In genomic region chr12:102593699-102594098, GRCm38 (mm10) we compare ENCODE assay signal across 8 mouse cellular contexts. TPM values are rescaled to one million over a fixed set of nuclear protein-coding genes. Genes with fewer than 3 reads are reported as not detected.
A peak's percentile ranks its signal among the peaks of the same experiment; 100 is the strongest.
DNase-seq lines count a peak whose midpoint lies in the region; ATAC-seq and TF ChIP-seq lines count a peak whose summit lies in the region.

No protein-coding gene starts in this region.

- no peak overlapping the region for H3K27ac ChIP-seq in forebrain, embryonic 16.5 days (ENCODE audit: low read length)
- H3K27ac ChIP-seq in left cerebral cortex, adult 2 months = peak overlapping the region; percentile 45

- no peaks in the 10 kb centered on the region for H3K27me3 ChIP-seq in forebrain, embryonic 16.5 days (replicated peaks; ENCODE audit: control insufficient read depth, insufficient read depth, low read length)

- intact Hi-C loops in left cerebral cortex, adult 2 months (cut with DNase I) = no loop called here

- no peaks in the 10 kb centered on the region; the same call in 1 of the 2 replicates for H3K9me3 ChIP-seq in forebrain, embryonic 16.5 days (ENCODE audit: control insufficient read depth, low read length)

- no peak for TF ChIP-seq POLR2A in brain, embryonic 14.5 days (IDR thresholded peaks at IDR 0.05; ENCODE audit: borderline replicate concordance, extremely low read depth, insufficient read depth, insufficient read length, poor library complexity, severe bottlenecking)

- H3K36me3 ChIP-seq in forebrain, embryonic 16.5 days (ENCODE audit: control insufficient read depth, insufficient read depth) = no peaks in the 10 kb centered on the region

- 0 out of 2 replicates have a peak overlapping the region, but pooled peaks have one; percentile 1 for H3K9ac ChIP-seq in forebrain, embryonic 16.5 days (replicated peaks; ENCODE audit: low read depth, low read length)

- peak; percentile 57 for ATAC-seq in forebrain, embryonic 16.5 days

- WGBS in forebrain, embryonic 16.5 days = 32% methylated on average over 9 of the region's 9 CpGs

- TF ChIP-seq CTCF in brain, embryonic 14.5 days (IDR thresholded peaks at IDR 0.05; ENCODE audit: borderline replicate concordance, extremely low read depth, insufficient read depth, insufficient read length) = no peak
- TF ChIP-seq CTCF in left cerebral cortex, adult 2 months (IDR thresholded peaks at IDR 0.05) = no peak

- no peak overlapping the region for H3K4me3 ChIP-seq in forebrain, embryonic 16.5 days (replicated peaks; ENCODE audit: low read length)
- H3K4me3 ChIP-seq in left cerebral cortex, adult 2 months = no peak overlapping the region

- DNase-seq in left cerebral cortex, adult 18-20 months (ENCODE audit: low spot score in 2 of 2) = peak; percentile 72 to 75
- DNase-seq in left cerebral cortex, adult 11 months (ENCODE audit: low spot score) = no peak
- peak; percentile 80 for DNase-seq in brain, embryonic 14.5 days (ENCODE audit: low read depth)
- peak; percentile 63 to 66 for DNase-seq in left cerebral cortex, adult 2 months (ENCODE audit: extremely low spot score in 1 of 2, low spot score in 2 of 2)
- DNase-seq in spleen, postnatal 36 days (ENCODE audit: low spot score in 2 of 2) = no peak
- DNase-seq in natural killer cell, adult 2 months (ENCODE audit: low spot score in 2 of 2) = no peak
- no peak for DNase-seq in gastrocnemius, postnatal 25 days

- H3K4me1 ChIP-seq in forebrain, embryonic 16.5 days (replicated peaks; ENCODE audit: control insufficient read depth, insufficient read depth, low read length) = peaks cover 18% of the 10 kb centered on the region

- H3K4me2 ChIP-seq in forebrain, embryonic 16.5 days (ENCODE audit: low read length) = no peak overlapping the region

RNA-seq across cellular contexts. Expression of gene Chga, which starts 38.9 kb away (rescaled TPM):
- 100 to 1,000 TPM; 151 to 236 TPM for total RNA-seq in left cerebral cortex, adult 18-20 months (2021)
- 56.3 and 74.5 TPM in 2 replicates for polyA plus RNA-seq in brain, embryonic 14.5 days (2012; rRNA removed)
- polyA plus RNA-seq in forebrain, embryonic 16.5 days (2015; fragmentation: Nextera tagmentation; extraction: Ambion mirVana) = 97.7 and 118 TPM in 2 replicates
- total RNA-seq in left cerebral cortex, adult 2 months (2021) = 100 to 1,000 TPM; 176 to 177 TPM
- not detected for total RNA-seq in gastrocnemius, postnatal 25 days (2021)

Comparison
In these comparisons a context has a peak if more than half of its experiments do, and no peak if none do; other contexts are left out.
1. DNase-seq: peak in left cerebral cortex, adult 18-20 months (2 of 2), brain, embryonic 14.5 days (single experiment) and left cerebral cortex, adult 2 months (2 of 2); none in left cerebral cortex, adult 11 months (single experiment), spleen, postnatal 36 days (0 of 2), natural killer cell, adult 2 months (0 of 2) and gastrocnemius, postnatal 25 days (single experiment).
2. RNA of gene Chga, which starts 38.9 kb away (total RNA-seq): 151 to 236 TPM in left cerebral cortex, adult 18-20 months and 176 to 177 TPM in left cerebral cortex, adult 2 months; not detected in gastrocnemius, postnatal 25 days; every median in the first group is over 100 times any median in the second.